Comparison of ENCODE assay signal across 14 mouse cellular contexts in the genomic region with DNA sequence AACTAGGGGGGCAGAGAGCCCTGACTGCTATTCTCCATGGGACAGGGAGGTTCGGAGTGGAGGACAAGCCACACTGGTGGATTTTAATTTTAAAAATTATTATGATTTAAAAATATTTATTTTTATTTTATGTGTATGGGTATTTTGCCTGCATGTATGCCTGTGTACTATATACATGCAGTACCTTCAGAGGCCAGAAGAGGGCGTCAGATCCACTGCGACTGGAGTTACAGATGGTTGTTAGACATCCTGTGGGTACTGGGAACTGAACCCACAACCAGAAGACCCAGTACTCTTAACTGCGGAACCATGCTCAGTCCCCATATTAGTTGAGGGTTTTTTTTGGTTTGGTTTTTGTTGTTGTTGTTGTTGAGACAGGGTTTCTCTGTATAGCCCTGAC. TPM values are rescaled to one million over a fixed set of nuclear protein-coding genes. Genes with fewer than 3 reads are reported as not detected.
DNase-seq lines count a peak whose midpoint lies in the region; ATAC-seq and TF ChIP-seq lines count a peak whose summit lies in the region.
"Had no signal": no experiment of that assay in that cellular context is flagged by ENCODE, and none has a peak within 500 bp of the region (broad histone marks: within the 10 kb centered on the region; RNA-seq: fewer than 3 reads in every experiment).

No protein-coding gene starts in this region.

- no peak overlapping the region for H3K27ac ChIP-seq in forebrain, postnatal 0 days (ENCODE audit: low read depth, low read length)
- H3K27ac ChIP-seq in forebrain, embryonic 11.5 days (ENCODE audit: low read depth, low read length): no peak overlapping the region
- H3K27ac ChIP-seq in liver, embryonic 11.5 days (ENCODE audit: low read depth, low read length): no peak overlapping the region
- peak overlapping the region; percentile 99 for H3K27ac ChIP-seq in liver, embryonic 15.5 days (replicated peaks)
- H3K27ac ChIP-seq in thymus, adult 2 months (ENCODE audit: control insufficient read depth, insufficient read depth, low read length): no peak overlapping the region
- H3K27ac ChIP-seq: forebrain, embryonic 13.5 days; limb, embryonic 15.5 days; midbrain, embryonic 15.5 days had no signal

- H3K27me3 ChIP-seq in forebrain, postnatal 0 days (ENCODE audit: insufficient read depth, low read length): no peaks in the 10 kb centered on the region
- no peaks in the 10 kb centered on the region for H3K27me3 ChIP-seq in forebrain, embryonic 11.5 days (ENCODE audit: control insufficient read depth, insufficient read depth, low read length)
- H3K27me3 ChIP-seq in liver, embryonic 11.5 days (replicated peaks; ENCODE audit: control insufficient read depth, insufficient read depth, low read length): no peaks in the 10 kb centered on the region
- no peaks in the 10 kb centered on the region for H3K27me3 ChIP-seq in G1E (ENCODE audit: insufficient read depth, low read length)
- H3K27me3 ChIP-seq in liver, embryonic 15.5 days: no peaks in the 10 kb centered on the region
- H3K27me3 ChIP-seq in thymus, adult 2 months (ENCODE audit: control insufficient read depth, insufficient read depth, low read length): no peaks in the 10 kb centered on the region
- H3K27me3 ChIP-seq: forebrain, embryonic 13.5 days; limb, embryonic 15.5 days; midbrain, embryonic 15.5 days had no signal

- peak; percentile 43 for TF ChIP-seq CTCF in forebrain, postnatal 0 days (IDR thresholded peaks at IDR 0.05; ENCODE audit: low read depth)
- TF ChIP-seq CTCF in G1E (IDR thresholded peaks at IDR 0.05; ENCODE audit: low read depth, low read length): peak; percentile 30; the same call in 1 of the 2 replicates
- TF ChIP-seq CTCF in thymus, adult 2 months (IDR thresholded peaks at IDR 0.05; ENCODE audit: borderline replicate concordance, control insufficient read depth, extremely low read depth, insufficient read depth, low read length, poor library complexity): no peak

- 77% methylated on average over 4 of the region's 4 CpGs for WGBS in forebrain, postnatal 0 days
- 78% methylated on average over 4 of the region's 4 CpGs for WGBS in forebrain, embryonic 11.5 days
- 72% methylated on average over 4 of the region's 4 CpGs for WGBS in liver, embryonic 11.5 days
- 64% methylated on average over 4 of the region's 4 CpGs for WGBS in liver, embryonic 15.5 days (ENCODE audit: insufficient replicate concordance)
- WGBS in thymus, adult 2 months: 79% methylated on average over 4 of the region's 4 CpGs

- no peak for TF ChIP-seq POLR2A in thymus, adult 2 months (IDR thresholded peaks at IDR 0.05; ENCODE audit: control insufficient read depth, extremely low read depth, insufficient read depth, low read length, poor library complexity)

- no peaks in the 10 kb centered on the region for H3K9me3 ChIP-seq in forebrain, postnatal 0 days (ENCODE audit: low read length)
- no peaks in the 10 kb centered on the region for H3K9me3 ChIP-seq in forebrain, embryonic 11.5 days (ENCODE audit: control insufficient read depth, low read length)
- no peaks in the 10 kb centered on the region for H3K9me3 ChIP-seq in liver, embryonic 11.5 days (ENCODE audit: control insufficient read depth, low read length)
- no peaks in the 10 kb centered on the region for H3K9me3 ChIP-seq in G1E (replicated peaks)
- no peaks in the 10 kb centered on the region for H3K9me3 ChIP-seq in liver, embryonic 15.5 days (replicated peaks)
- H3K9me3 ChIP-seq: forebrain, embryonic 13.5 days; limb, embryonic 15.5 days; midbrain, embryonic 15.5 days had no signal

- peaks cover 92% of the 10 kb centered on the region for H3K36me3 ChIP-seq in forebrain, postnatal 0 days (ENCODE audit: insufficient read depth)
- H3K36me3 ChIP-seq in forebrain, embryonic 11.5 days (ENCODE audit: control insufficient read depth, insufficient read depth, low read length): no peaks in the 10 kb centered on the region
- H3K36me3 ChIP-seq in liver, embryonic 11.5 days (ENCODE audit: control insufficient read depth, insufficient read depth, low read length): peaks cover 59% of the 10 kb centered on the region
- H3K36me3 ChIP-seq in G1E (replicated peaks): peaks cover 92% of the 10 kb centered on the region
- H3K36me3 ChIP-seq in liver, embryonic 15.5 days (replicated peaks): peaks cover 84% of the 10 kb centered on the region
- no peaks in the 10 kb centered on the region for H3K36me3 ChIP-seq in thymus, adult 2 months (ENCODE audit: control insufficient read depth, insufficient read depth, low read length)

- ATAC-seq in forebrain, postnatal 0 days: no peak
- no peak for ATAC-seq in forebrain, embryonic 11.5 days (replicated peaks; ENCODE audit: low FRiP score)
- no peak for ATAC-seq in liver, embryonic 11.5 days (replicated peaks; ENCODE audit: low FRiP score)
- ATAC-seq in G1E (ENCODE audit: extremely low read depth, insufficient number of reproducible peaks, low FRiP score, poor library complexity, severe bottlenecking): no peak
- no peak for ATAC-seq in liver, embryonic 15.5 days (ENCODE audit: insufficient read depth)
- ATAC-seq: forebrain, embryonic 13.5 days; midbrain, embryonic 15.5 days had no signal

- no peak overlapping the region for H3K4me2 ChIP-seq in forebrain, postnatal 0 days (ENCODE audit: low read depth)
- H3K4me2 ChIP-seq in forebrain, embryonic 11.5 days (ENCODE audit: low read depth, low read length, severe bottlenecking): no peak overlapping the region
- no peak overlapping the region for H3K4me2 ChIP-seq in liver, embryonic 11.5 days
- peak overlapping the region; percentile 76 for H3K4me2 ChIP-seq in liver, embryonic 15.5 days
- H3K4me2 ChIP-seq: forebrain, embryonic 13.5 days; limb, embryonic 15.5 days; midbrain, embryonic 15.5 days had no signal

- no peak overlapping the region for H3K4me3 ChIP-seq in forebrain, postnatal 0 days (ENCODE audit: low read depth, low read length)
- no peak overlapping the region for H3K4me3 ChIP-seq in forebrain, embryonic 11.5 days (ENCODE audit: low read depth, low read length)
- H3K4me3 ChIP-seq in liver, embryonic 11.5 days (ENCODE audit: low read depth, low read length): no peak overlapping the region
- no peak overlapping the region for H3K4me3 ChIP-seq in G1E (ENCODE audit: low read depth, low read length)
- H3K4me3 ChIP-seq in liver, embryonic 15.5 days (replicated peaks): peak overlapping the region; percentile 76
- H3K4me3 ChIP-seq in thymus, adult 2 months (ENCODE audit: control insufficient read depth, insufficient read depth, low read length): no peak overlapping the region
- H3K4me3 ChIP-seq: forebrain, embryonic 13.5 days; limb, embryonic 15.5 days; midbrain, embryonic 15.5 days had no signal

- DNase-seq in forebrain, postnatal 0 days: no peak
- DNase-seq in forebrain, embryonic 11.5 days (ENCODE audit: low spot score): no peak
- peak; percentile 7 for DNase-seq in liver
- no peak for DNase-seq in liver, embryonic 11.5 days (ENCODE audit: low spot score)
- DNase-seq in G1E (ENCODE audit: low spot score): no peak
- DNase-seq in thymus, adult 2 months: no peak
- no peak for DNase-seq in cerebellum, adult 11 months
- DNase-seq: cerebellum, adult 11-12 months; heart, postnatal 14 days; right cerebral cortex, postnatal 25 days had no signal

- H3K4me1 ChIP-seq in forebrain, postnatal 0 days (ENCODE audit: insufficient read depth): no peaks in the 10 kb centered on the region
- H3K4me1 ChIP-seq in forebrain, embryonic 11.5 days (replicated peaks; ENCODE audit: control insufficient read depth, insufficient read depth, low read length): no peaks in the 10 kb centered on the region
- peaks cover 11% of the 10 kb centered on the region for H3K4me1 ChIP-seq in liver, embryonic 11.5 days (replicated peaks; ENCODE audit: control insufficient read depth, insufficient read depth, low read length)
- peaks cover 40% of the 10 kb centered on the region for H3K4me1 ChIP-seq in G1E (ENCODE audit: insufficient read depth, low read depth, low read length)
- peaks cover 74% of the 10 kb centered on the region for H3K4me1 ChIP-seq in liver, embryonic 15.5 days (replicated peaks)
- H3K4me1 ChIP-seq in thymus, adult 2 months (replicated peaks; ENCODE audit: control insufficient read depth, insufficient read depth, low read length): peaks cover under 1% of the 10 kb centered on the region
- H3K4me1 ChIP-seq: forebrain, embryonic 13.5 days; limb, embryonic 15.5 days; midbrain, embryonic 15.5 days had no signal

- H3K9ac ChIP-seq in forebrain, postnatal 0 days: no peak overlapping the region
- no peak overlapping the region for H3K9ac ChIP-seq in forebrain, embryonic 11.5 days (ENCODE audit: low read length)
- no peak overlapping the region for H3K9ac ChIP-seq in liver, embryonic 11.5 days (ENCODE audit: low read depth, low read length)
- H3K9ac ChIP-seq in liver, embryonic 15.5 days: no peak overlapping the region
- H3K9ac ChIP-seq: forebrain, embryonic 13.5 days; limb, embryonic 15.5 days; midbrain, embryonic 15.5 days had no signal

RNA-seq across cellular contexts. Expression of gene Tpbgl, which starts 28.2 kb away (rescaled TPM):
- 0.86 and 1.5 TPM in 2 replicates for total RNA-seq in forebrain, postnatal 0 days (2014; rRNA removed)
- 1.8 and 2.1 TPM in 2 replicates for polyA plus RNA-seq in forebrain, postnatal 0 days (2015; fragmentation: Nextera tagmentation; extraction: Ambion mirVana)
- polyA plus RNA-seq in forebrain, embryonic 11.5 days (2014; fragmentation: Nextera tagmentation; extraction: Ambion mirVana): 0.20 and 0.29 TPM in 2 replicates
- polyA plus RNA-seq in liver, embryonic 11.5 days (2014; fragmentation: Nextera tagmentation; extraction: Ambion mirVana): 0.53 and 0.78 TPM in 2 replicates
- total RNA-seq in G1E (2014; fragmentation: Nextera tagmentation): not detected in 2 replicates
- total RNA-seq in G1E (2017): 0.05 and 0.17 TPM in 2 replicates
- not detected in 2 replicates for polyA plus RNA-seq in G1E (2012)
- polyA plus RNA-seq in liver, embryonic 15.5 days (2015; fragmentation: Nextera tagmentation; extraction: Ambion mirVana): 0.41 and 0.44 TPM in 2 replicates
- polyA plus RNA-seq in thymus, adult 2 months (2012; rRNA removed): 3.8 and 4.6 TPM in 2 replicates
